Mouse (Mus musculus) yolk sac, embryonic 10.5 days (tissue): Measurements from ENCODE around the gene Txndc15.
"Not testable (repeated sequence)": the region's sequence is repeated elsewhere in the genome, so short reads cannot be mapped to it uniquely, and the experiment has no call there.

Experiments
- DNase-seq: peaks from one replicate; pipeline ENCODE4 v3.0.0-alpha.2; 2017; ENCODE audit warnings: low spot score

The Txndc15 gene

GRCm38 (mm10) chr13:55714501-55715166 is at the start of gene Txndc15:
Gene Txndc15 (plus strand): TSS chr13:55714650.
- DNase-seq: peak; percentile 86

- DNase-seq: no peak
These were observed 45.9 kb upstream of the Txndc15 start for GRCm38 (mm10) chr13:55668550-55668949.

- DNase-seq: no peak
These were observed 41.7 kb upstream of the Txndc15 start for GRCm38 (mm10) chr13:55672711-55673110.

GRCm38 (mm10) chr13:55677364-55677763 is 37.1 kb upstream of the Txndc15 start:
- no peak for DNase-seq

- DNase-seq: no peak
These were observed 32.2 kb upstream of the Txndc15 start for GRCm38 (mm10) chr13:55682201-55682600.

GRCm38 (mm10) chr13:55683581-55683980 is 30.9 kb upstream of the Txndc15 start:
- DNase-seq: no peak

- no peak for DNase-seq
These were observed 28.3 kb upstream of the Txndc15 start for GRCm38 (mm10) chr13:55686107-55686633.

GRCm38 (mm10) chr13:55687927-55688602 is 26.4 kb upstream of the Txndc15 start:
- peak; percentile 48 for DNase-seq

- peak; percentile 90 for DNase-seq
These were observed 21.8 kb upstream of the Txndc15 start, which contains the start of gene B230219D22Rik for GRCm38 (mm10) chr13:55692535-55693242. Gene B230219D22Rik (plus strand): TSS chr13:55693124.

- DNase-seq: peak; percentile 18
These were observed 21.2 kb upstream of the Txndc15 start for GRCm38 (mm10) chr13:55693243-55693721.

- no peak for DNase-seq
These were observed 20.3 kb upstream of the Txndc15 start for GRCm38 (mm10) chr13:55694110-55694509.

GRCm38 (mm10) chr13:55695989-55696388 is 18.5 kb upstream of the Txndc15 start:
- not testable (repeated sequence) for DNase-seq

- no peak for DNase-seq
These were observed 10.1 kb upstream of the Txndc15 start for GRCm38 (mm10) chr13:55704301-55704700.

GRCm38 (mm10) chr13:55712846-55713245 is 1.6 kb upstream of the Txndc15 start:
- no peak for DNase-seq

GRCm38 (mm10) chr13:55715167-55715512 is 690 bp downstream of the Txndc15 start:
- no peak for DNase-seq

GRCm38 (mm10) chr13:55715908-55716510 is 1.6 kb downstream of the Txndc15 start:
- DNase-seq: no peak

- DNase-seq: no peak
These were observed 7.1 kb downstream of the Txndc15 start for GRCm38 (mm10) chr13:55721516-55721915.

- no peak for DNase-seq
These were observed 7.5 kb downstream of the Txndc15 start for GRCm38 (mm10) chr13:55721995-55722394.

- DNase-seq: no peak
These were observed 12.2 kb downstream of the Txndc15 start for GRCm38 (mm10) chr13:55726598-55727119.

- DNase-seq: peak; percentile 87
These were observed 12.8 kb downstream of the Txndc15 start, which contains the start of gene Pcbd2 for GRCm38 (mm10) chr13:55727120-55727838. Gene Pcbd2 (plus strand): TSS chr13:55727368.

- DNase-seq: peak; percentile 81
These were observed 13.4 kb downstream of the Txndc15 start for GRCm38 (mm10) chr13:55727839-55728238.
